Mouse (Mus musculus): ENCODE data around the gene Nek8. TPM values are rescaled to one million over a fixed set of nuclear protein-coding genes. Genes with fewer than 3 reads are reported as not detected.

Gene Nek8
- polyA plus RNA-seq, 1 experiment from 2014 or later, result 18.4 TPM

GRCm38 (mm10) chr11:78155674-78156073, 20.8 kb downstream of the Nek8 start:
- H3K27me3 ChIP-seq, result no peaks in the 10 kb centered on the region
- H3K27ac ChIP-seq (replicated peaks), result peak overlapping the region; percentile 39
- no peak overlapping the region for H3K4me3 ChIP-seq (replicated peaks)
- ATAC-seq (ENCODE audit: insufficient number of reproducible peaks, low FRiP score, low TSS enrichment, low read depth), result no peak
- H3K9ac ChIP-seq, result no peak overlapping the region
- peaks cover 59% of the 10 kb centered on the region for H3K36me3 ChIP-seq
- no peak overlapping the region for H3K4me2 ChIP-seq (replicated peaks)
- no peaks in the 10 kb centered on the region for H3K9me3 ChIP-seq (replicated peaks)
- WGBS, result 62% methylated on average over 5 of the region's 5 CpGs
- peaks cover 43% of the 10 kb centered on the region for H3K4me1 ChIP-seq

GRCm38 (mm10) chr11:78153778-78154177, 22.7 kb downstream of the Nek8 start:
- no peak overlapping the region; the same call in 1 of the 2 replicates for H3K27ac ChIP-seq (replicated peaks)
- no peak for ATAC-seq (ENCODE audit: insufficient number of reproducible peaks, low FRiP score, low TSS enrichment, low read depth)

GRCm38 (mm10) chr11:78152299-78153231, 23.9 kb downstream of the Nek8 start:
- Histone ChIP-seq H3K27ac (replicated peaks) (peak overlapping the region; percentile 81), H3K4me2 (replicated peaks) (no peak overlapping the region), H3K9ac (no peak overlapping the region), H3K9me3 (replicated peaks) (no peaks in the 10 kb centered on the region), H3K36me3 (peaks cover 54% of the 10 kb centered on the region), H3K4me1 (peaks cover 28% of the 10 kb centered on the region), H3K27me3 (no peaks in the 10 kb centered on the region), H3K4me3 (replicated peaks) (no peak overlapping the region)
- 43% methylated on average over 9 of the region's 9 CpGs for WGBS
- ATAC-seq (ENCODE audit: insufficient number of reproducible peaks, low FRiP score, low TSS enrichment, low read depth), result no peak

More at GRCm38 (mm10) chr11:78153778-78154177, 22.7 kb downstream of the Nek8 start:
- H3K27me3 ChIP-seq, result no peaks in the 10 kb centered on the region
- H3K4me2 ChIP-seq (replicated peaks), result no peak overlapping the region
- no peak overlapping the region for H3K9ac ChIP-seq
- peaks cover 56% of the 10 kb centered on the region for H3K36me3 ChIP-seq
- H3K4me1 ChIP-seq, result peaks cover 29% of the 10 kb centered on the region
- no peak overlapping the region for H3K4me3 ChIP-seq (replicated peaks)
- 87% methylated on average over 13 of the region's 13 CpGs for WGBS
- no peaks in the 10 kb centered on the region for H3K9me3 ChIP-seq (replicated peaks)

- no peak for ATAC-seq (ENCODE audit: insufficient number of reproducible peaks, low FRiP score, low TSS enrichment, low read depth)
- WGBS, result 29% methylated on average over 1 of the region's 1 CpGs
- Histone ChIP-seq H3K27ac (replicated peaks) (no peak overlapping the region), H3K4me2 (replicated peaks) (no peak overlapping the region), H3K9me3 (replicated peaks) (no peaks in the 10 kb centered on the region), H3K4me3 (replicated peaks) (no peak overlapping the region), H3K9ac (no peak overlapping the region), H3K27me3 (no peaks in the 10 kb centered on the region), H3K4me1 (peaks cover 25% of the 10 kb centered on the region), H3K36me3 (peaks cover 50% of the 10 kb centered on the region)
Measured at GRCm38 (mm10) chr11:78151161-78151560, 25.3 kb downstream of the Nek8 start.

- Histone ChIP-seq H3K4me1 (peaks cover 1% of the 10 kb centered on the region), H3K9me3 (replicated peaks) (no peaks in the 10 kb centered on the region), H3K4me2 (replicated peaks) (no peak overlapping the region), H3K27ac (replicated peaks) (peak overlapping the region; percentile 34; the same call in 1 of the 2 replicates), H3K27me3 (no peaks in the 10 kb centered on the region), H3K4me3 (replicated peaks) (no peak overlapping the region), H3K36me3 (peaks cover 67% of the 10 kb centered on the region), H3K9ac (no peak overlapping the region)
- 72% methylated on average over 6 of the region's 6 CpGs for WGBS
- no peak for ATAC-seq (ENCODE audit: insufficient number of reproducible peaks, low FRiP score, low TSS enrichment, low read depth)
Measured at GRCm38 (mm10) chr11:78146707-78147543, 29.6 kb downstream of the Nek8 start.

GRCm38 (mm10) chr11:78146168-78146567, 30.3 kb downstream of the Nek8 start:
- Histone ChIP-seq H3K4me3 (replicated peaks) (no peak overlapping the region), H3K27ac (replicated peaks) (0 out of 2 replicates have a peak overlapping the region, but pooled peaks have one; percentile 22), H3K36me3 (peaks cover 66% of the 10 kb centered on the region), H3K9me3 (replicated peaks) (no peaks in the 10 kb centered on the region), H3K27me3 (no peaks in the 10 kb centered on the region), H3K4me1 (no peaks in the 10 kb centered on the region; the same call in 1 of the 2 replicates), H3K4me2 (replicated peaks) (no peak overlapping the region), H3K9ac (no peak overlapping the region)
- ATAC-seq (ENCODE audit: insufficient number of reproducible peaks, low FRiP score, low TSS enrichment, low read depth), result no peak
- WGBS, result 79% methylated on average over 5 of the region's 5 CpGs

- ATAC-seq (ENCODE audit: insufficient number of reproducible peaks, low FRiP score, low TSS enrichment, low read depth), result no peak
- WGBS, result 88% methylated on average over 2 of the region's 2 CpGs
- H3K4me3 ChIP-seq (replicated peaks), result no peak overlapping the region
- H3K4me1 ChIP-seq, result no peaks in the 10 kb centered on the region; the same call in 1 of the 2 replicates
- H3K4me2 ChIP-seq (replicated peaks), result no peak overlapping the region
- H3K27ac ChIP-seq (replicated peaks), result no peak overlapping the region
- no peaks in the 10 kb centered on the region for H3K9me3 ChIP-seq (replicated peaks)
- peaks cover 44% of the 10 kb centered on the region for H3K36me3 ChIP-seq
- H3K27me3 ChIP-seq, result no peaks in the 10 kb centered on the region
- H3K9ac ChIP-seq, result no peak overlapping the region
Measured at GRCm38 (mm10) chr11:78143520-78143919, 33.0 kb downstream of the Nek8 start.

GRCm38 (mm10) chr11:78140665-78141064, 35.8 kb downstream of the Nek8 start:
- H3K4me1 ChIP-seq, result no peaks in the 10 kb centered on the region
- no peak overlapping the region for H3K9ac ChIP-seq
- H3K4me3 ChIP-seq (replicated peaks), result no peak overlapping the region
- H3K36me3 ChIP-seq, result peaks cover 27% of the 10 kb centered on the region
- no peak overlapping the region for H3K4me2 ChIP-seq (replicated peaks)
- H3K27ac ChIP-seq (replicated peaks), result no peak overlapping the region
- ATAC-seq (ENCODE audit: insufficient number of reproducible peaks, low FRiP score, low TSS enrichment, low read depth), result no peak
- 74% methylated on average over 5 of the region's 5 CpGs for WGBS
- no peaks in the 10 kb centered on the region for H3K9me3 ChIP-seq (replicated peaks)
- H3K27me3 ChIP-seq, result no peaks in the 10 kb centered on the region

- H3K36me3 ChIP-seq, result peaks cover 2% of the 10 kb centered on the region; the same call in 1 of the 2 replicates
- H3K4me1 ChIP-seq, result no peaks in the 10 kb centered on the region
- H3K4me3 ChIP-seq (replicated peaks), result no peak overlapping the region
- H3K9me3 ChIP-seq (replicated peaks), result no peaks in the 10 kb centered on the region
- H3K27ac ChIP-seq (replicated peaks), result no peak overlapping the region
- no peaks in the 10 kb centered on the region for H3K27me3 ChIP-seq
- no peak overlapping the region for H3K4me2 ChIP-seq (replicated peaks)
- H3K9ac ChIP-seq, result no peak overlapping the region
- WGBS, result 89% methylated on average over 3 of the region's 3 CpGs
- ATAC-seq (ENCODE audit: insufficient number of reproducible peaks, low FRiP score, low TSS enrichment, low read depth), result no peak
Measured at GRCm38 (mm10) chr11:78138023-78138422, 38.5 kb downstream of the Nek8 start.

- no peak for ATAC-seq (ENCODE audit: insufficient number of reproducible peaks, low FRiP score, low TSS enrichment, low read depth)
- 77% methylated on average over 4 of the region's 4 CpGs for WGBS
Measured at GRCm38 (mm10) chr11:78137584-78137983, 38.9 kb downstream of the Nek8 start.

GRCm38 (mm10) chr11:78136132-78136531, 40.3 kb downstream of the Nek8 start:
- Histone ChIP-seq H3K4me3 (replicated peaks) (no peak overlapping the region), H3K4me2 (replicated peaks) (no peak overlapping the region), H3K9ac (no peak overlapping the region), H3K9me3 (replicated peaks) (no peaks in the 10 kb centered on the region), H3K27me3 (no peaks in the 10 kb centered on the region), H3K36me3 (no peaks in the 10 kb centered on the region), H3K27ac (replicated peaks) (no peak overlapping the region), H3K4me1 (no peaks in the 10 kb centered on the region)
- 83% methylated on average over 1 of the region's 1 CpGs for WGBS
- ATAC-seq (ENCODE audit: insufficient number of reproducible peaks, low FRiP score, low TSS enrichment, low read depth), result no peak

More at GRCm38 (mm10) chr11:78137584-78137983, 38.9 kb downstream of the Nek8 start:
- no peak overlapping the region for H3K4me2 ChIP-seq (replicated peaks)
- H3K9me3 ChIP-seq (replicated peaks), result no peaks in the 10 kb centered on the region
- H3K4me3 ChIP-seq (replicated peaks), result no peak overlapping the region
- H3K27me3 ChIP-seq, result no peaks in the 10 kb centered on the region
- no peaks in the 10 kb centered on the region for H3K4me1 ChIP-seq
- no peak overlapping the region for H3K27ac ChIP-seq (replicated peaks)
- H3K9ac ChIP-seq, result no peak overlapping the region
- no peaks in the 10 kb centered on the region for H3K36me3 ChIP-seq

All from embryonic facial prominence, embryonic 15.5 days (tissue).